Mouse (Mus musculus): ENCODE data around the gene C1ql1. TPM values are rescaled to one million over a fixed set of nuclear protein-coding genes. Genes with fewer than 3 reads are reported as not detected.
"Not testable (repeated sequence)": the region's sequence is repeated elsewhere in the genome, so short reads cannot be mapped to it uniquely, and the experiment has no call there.

C1ql1 gene
- total and polyA plus RNA-seq, 2 experiments from 2014 or later, result 18.9 to 61.0 TPM

DNA sequence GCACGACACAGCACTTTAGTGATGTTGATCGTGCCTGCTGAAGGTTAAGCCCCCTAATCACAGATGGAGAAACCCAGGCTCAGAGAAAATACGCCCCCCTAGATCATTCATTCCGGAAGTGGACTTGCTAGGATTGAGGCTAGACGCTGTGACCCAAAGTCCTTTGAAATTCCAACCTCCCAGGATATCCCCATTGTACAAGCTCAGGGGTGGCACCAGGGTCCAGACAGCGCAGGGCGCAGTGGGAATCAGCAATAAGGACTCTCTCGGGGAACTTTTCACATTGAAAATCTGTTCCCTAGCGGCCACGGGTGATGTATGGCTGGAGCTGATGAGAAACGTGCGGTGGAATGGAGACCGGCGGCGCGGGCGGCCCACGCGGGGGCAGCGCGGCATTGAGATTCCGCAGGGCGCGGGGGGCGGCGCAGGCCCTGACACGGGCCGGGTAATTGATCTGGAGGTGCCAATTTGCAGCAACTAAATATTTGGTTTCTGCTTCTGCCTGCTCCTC, 43.2 kb upstream of the C1ql1 start:
- Histone ChIP-seq H3K9me3 (ENCODE audit: low read length) (no peaks in the 10 kb centered on the region), H3K9ac (replicated peaks; ENCODE audit: low read length) (peak overlapping the region; percentile 40; the same call in 1 of the 2 replicates), H3K4me1 (ENCODE audit: insufficient read depth, low read length) (peaks cover 11% of the 10 kb centered on the region), H3K27me3 (ENCODE audit: insufficient read depth, low read length) (no peaks in the 10 kb centered on the region), H3K4me3 (ENCODE audit: low read length) (peak overlapping the region; percentile 34), H3K4me2 (ENCODE audit: low read depth, low read length) (peak overlapping the region; percentile 71), H3K27ac (no peak overlapping the region), H3K36me3 (ENCODE audit: insufficient read depth, low read length) (peaks cover 6% of the 10 kb centered on the region; the same call in 1 of the 2 replicates)
- DNase-seq (ENCODE audit: low spot score) (peak; percentile 38), ATAC-seq (no peak)
- no peak; the same call in 1 of the 2 replicates for TF ChIP-seq CTCF (IDR thresholded peaks at IDR 0.05; ENCODE audit: low read depth)
- WGBS, result 7% methylated on average over 28 of the region's 28 CpGs

DNA sequence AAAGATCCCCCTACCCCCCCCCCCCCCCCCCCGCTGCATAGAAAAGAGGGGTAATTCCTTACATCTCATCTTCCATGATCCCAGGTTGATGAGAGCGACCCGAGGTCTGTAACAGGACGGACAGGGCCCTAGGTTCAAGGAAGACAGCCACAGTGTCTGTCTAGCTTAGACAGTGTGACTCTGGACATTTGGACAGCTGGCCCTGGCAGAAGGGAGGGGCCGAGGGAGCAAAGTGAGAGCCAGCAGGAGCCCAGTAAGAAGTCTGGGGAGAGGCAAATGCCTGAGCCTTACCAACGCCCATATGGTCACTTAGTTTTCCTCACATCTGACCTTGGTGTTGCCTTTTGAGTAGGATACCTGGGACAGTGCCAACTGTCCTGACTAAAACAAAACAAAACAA, 38.7 kb upstream of the C1ql1 start:
- no peaks in the 10 kb centered on the region for H3K36me3 ChIP-seq (ENCODE audit: insufficient read depth, low read length)
- no peak overlapping the region for H3K27ac ChIP-seq
- DNase-seq (ENCODE audit: low spot score) (no peak), ATAC-seq (no peak)
- no peak overlapping the region for H3K4me2 ChIP-seq (ENCODE audit: low read depth, low read length)
- no peaks in the 10 kb centered on the region for H3K9me3 ChIP-seq (ENCODE audit: low read length)
- H3K4me1 ChIP-seq (ENCODE audit: insufficient read depth, low read length), result no peaks in the 10 kb centered on the region; the same call in 1 of the 2 replicates
- H3K27me3 ChIP-seq (ENCODE audit: insufficient read depth, low read length), result no peaks in the 10 kb centered on the region
- H3K9ac ChIP-seq (replicated peaks; ENCODE audit: low read length), result no peak overlapping the region
- WGBS, result 47% methylated on average over 5 of the region's 6 CpGs
- TF ChIP-seq CTCF (IDR thresholded peaks at IDR 0.05; ENCODE audit: low read depth), result no peak
- H3K4me3 ChIP-seq (ENCODE audit: low read length), result no peak overlapping the region

DNA sequence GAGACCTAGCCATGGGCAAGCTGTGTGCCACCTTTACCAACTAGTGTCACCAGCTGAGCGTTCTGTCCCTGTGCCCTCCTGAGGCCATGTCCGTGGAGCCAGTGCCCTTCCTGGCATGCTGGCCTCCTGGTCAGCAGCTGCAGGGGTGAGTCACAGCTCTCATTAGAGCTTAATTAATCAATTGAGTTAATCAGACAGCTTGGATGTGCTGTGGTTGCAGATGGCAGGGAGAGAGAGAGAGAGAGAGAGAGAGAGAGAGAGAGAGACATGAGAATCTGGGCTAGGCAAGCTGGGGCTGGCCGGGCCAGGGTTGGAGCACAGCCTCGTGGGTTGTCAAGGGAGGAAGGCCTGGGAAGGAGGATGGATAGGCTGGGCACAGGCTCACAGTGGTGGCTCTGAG, 38.1 kb upstream of the C1ql1 start:
- Histone ChIP-seq H3K4me2 (ENCODE audit: low read depth, low read length) (no peak overlapping the region), H3K27ac (no peak overlapping the region), H3K9ac (replicated peaks; ENCODE audit: low read length) (no peak overlapping the region), H3K36me3 (ENCODE audit: insufficient read depth, low read length) (no peaks in the 10 kb centered on the region), H3K4me1 (ENCODE audit: insufficient read depth, low read length) (no peaks in the 10 kb centered on the region; the same call in 1 of the 2 replicates), H3K4me3 (ENCODE audit: low read length) (no peak overlapping the region), H3K9me3 (ENCODE audit: low read length) (no peaks in the 10 kb centered on the region), H3K27me3 (ENCODE audit: insufficient read depth, low read length) (no peaks in the 10 kb centered on the region)
- WGBS, result 28% methylated on average over 4 of the region's 4 CpGs
- ATAC-seq (peak; percentile 50), DNase-seq (ENCODE audit: low spot score) (no peak)
- no peak for TF ChIP-seq CTCF (IDR thresholded peaks at IDR 0.05; ENCODE audit: low read depth)

DNA sequence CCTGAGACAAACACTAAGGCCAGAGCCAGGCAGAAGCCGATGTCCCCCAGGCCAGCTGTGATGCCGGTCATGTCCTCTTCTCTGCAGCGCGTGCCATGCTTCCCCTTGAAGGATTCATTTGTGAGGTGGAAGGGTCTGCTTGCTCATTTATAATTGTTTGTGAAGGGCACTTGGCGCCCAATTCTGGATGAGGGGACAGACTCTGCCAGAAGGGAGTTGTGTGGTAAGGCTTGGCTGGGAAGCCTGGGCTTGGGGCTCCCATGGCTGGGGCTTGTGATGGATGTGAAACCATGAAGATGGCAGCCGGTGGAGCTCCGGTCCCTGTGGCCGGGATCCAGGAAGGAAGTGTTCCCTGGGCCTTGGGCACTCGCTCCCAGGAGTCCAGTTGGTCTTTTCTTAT, 37.6 kb upstream of the C1ql1 start:
- Histone ChIP-seq H3K36me3 (ENCODE audit: insufficient read depth, low read length) (no peaks in the 10 kb centered on the region), H3K4me3 (ENCODE audit: low read length) (no peak overlapping the region), H3K4me1 (ENCODE audit: insufficient read depth, low read length) (no peaks in the 10 kb centered on the region; the same call in 1 of the 2 replicates), H3K9ac (replicated peaks; ENCODE audit: low read length) (no peak overlapping the region), H3K27ac (no peak overlapping the region), H3K27me3 (ENCODE audit: insufficient read depth, low read length) (no peaks in the 10 kb centered on the region), H3K4me2 (ENCODE audit: low read depth, low read length) (no peak overlapping the region), H3K9me3 (ENCODE audit: low read length) (no peaks in the 10 kb centered on the region)
- ATAC-seq, result no peak
- DNase-seq (ENCODE audit: low spot score), result no peak
- 73% methylated on average over 9 of the region's 9 CpGs for WGBS
- no peak for TF ChIP-seq CTCF (IDR thresholded peaks at IDR 0.05; ENCODE audit: low read depth)

DNA sequence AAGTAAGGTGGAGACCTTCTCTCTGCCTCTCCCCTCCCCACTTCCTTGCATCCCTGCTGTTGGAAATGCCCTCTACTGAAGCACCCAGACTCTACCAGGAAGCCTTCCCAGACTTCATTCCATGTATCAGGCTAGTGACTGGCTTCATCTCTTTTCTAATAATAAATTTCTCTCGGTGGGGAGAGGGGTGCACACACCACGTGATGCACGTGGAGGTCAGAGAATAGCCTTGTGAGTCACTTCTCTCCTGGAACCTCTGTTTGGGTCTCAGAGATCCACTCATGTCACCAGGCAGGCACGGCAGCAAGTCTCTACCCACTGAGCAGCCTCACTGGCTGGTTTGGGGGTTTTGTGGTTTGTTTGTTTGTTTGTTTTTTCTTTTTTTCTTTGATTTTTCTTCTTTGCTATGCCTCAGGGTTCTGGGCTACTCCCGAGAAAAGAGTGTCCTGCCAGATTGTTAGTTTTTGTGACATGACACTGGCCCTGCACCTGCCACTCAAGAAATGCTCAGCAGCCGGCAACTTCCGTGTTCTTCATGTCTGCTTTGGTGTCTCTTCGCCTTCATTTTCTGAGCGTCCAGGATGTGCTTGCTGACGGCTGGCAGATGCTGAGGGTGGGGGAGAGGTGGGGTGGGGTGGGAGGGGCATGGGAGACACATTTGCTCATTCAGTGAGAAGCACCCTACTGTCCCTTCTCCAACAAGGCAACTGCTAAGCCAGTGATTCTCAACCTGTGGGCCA, 34.8 kb upstream of the C1ql1 start:
- ATAC-seq, result no peak
- H3K9me3 ChIP-seq (ENCODE audit: low read length), result no peaks in the 10 kb centered on the region
- no peaks in the 10 kb centered on the region; the same call in 1 of the 2 replicates for H3K4me1 ChIP-seq (ENCODE audit: insufficient read depth, low read length)
- H3K27ac ChIP-seq, result no peak overlapping the region
- WGBS, result 53% methylated on average over 10 of the region's 10 CpGs
- no peak overlapping the region for H3K4me2 ChIP-seq (ENCODE audit: low read depth, low read length)
- H3K9ac ChIP-seq (replicated peaks; ENCODE audit: low read length), result no peak overlapping the region
- no peak overlapping the region for H3K4me3 ChIP-seq (ENCODE audit: low read length)
- H3K27me3 ChIP-seq (ENCODE audit: insufficient read depth, low read length), result no peaks in the 10 kb centered on the region
- DNase-seq (ENCODE audit: low spot score), result no peak
- TF ChIP-seq CTCF (IDR thresholded peaks at IDR 0.05; ENCODE audit: low read depth), result no peak
- no peaks in the 10 kb centered on the region for H3K36me3 ChIP-seq (ENCODE audit: insufficient read depth, low read length)

DNA sequence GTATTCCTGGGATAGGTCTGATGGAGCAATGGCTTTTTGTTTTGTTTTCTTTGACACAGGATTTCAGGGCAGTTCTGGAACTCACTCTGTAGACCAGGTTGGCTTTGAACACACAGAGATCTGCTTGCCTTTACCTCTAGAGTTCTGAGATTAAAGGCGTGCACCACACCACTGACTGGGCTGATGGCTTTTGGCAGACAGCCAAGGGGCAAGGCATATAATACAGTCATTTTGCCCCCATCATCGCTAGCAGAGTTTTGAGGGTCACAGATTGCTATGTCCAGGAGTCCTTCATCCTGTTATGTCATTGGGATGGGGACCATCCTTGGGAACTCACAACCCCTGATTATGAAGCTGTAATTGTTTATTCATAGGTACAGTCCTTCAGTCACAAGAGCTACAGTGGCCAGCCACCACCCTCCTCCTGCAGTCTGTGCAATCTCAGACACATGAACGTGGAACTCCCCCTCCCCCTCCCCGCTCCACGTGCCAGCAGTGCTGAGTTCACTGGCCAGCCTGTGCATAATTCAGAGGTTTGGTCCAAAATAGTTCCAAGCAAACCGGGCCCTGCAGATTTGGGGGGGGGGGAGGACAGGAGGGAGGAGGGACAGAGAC, 31.7 kb upstream of the C1ql1 start:
- no peak overlapping the region for H3K4me2 ChIP-seq (ENCODE audit: low read depth, low read length)
- no peak overlapping the region for H3K4me3 ChIP-seq (ENCODE audit: low read length)
- no peak overlapping the region for H3K27ac ChIP-seq
- ATAC-seq (no peak), DNase-seq (ENCODE audit: low spot score) (no peak)
- no peak overlapping the region for H3K9ac ChIP-seq (replicated peaks; ENCODE audit: low read length)
- H3K27me3 ChIP-seq (ENCODE audit: insufficient read depth, low read length), result no peaks in the 10 kb centered on the region
- no peaks in the 10 kb centered on the region for H3K36me3 ChIP-seq (ENCODE audit: insufficient read depth, low read length)
- H3K4me1 ChIP-seq (ENCODE audit: insufficient read depth, low read length), result no peaks in the 10 kb centered on the region
- TF ChIP-seq CTCF (IDR thresholded peaks at IDR 0.05; ENCODE audit: low read depth), result no peak
- no peaks in the 10 kb centered on the region for H3K9me3 ChIP-seq (ENCODE audit: low read length)
- WGBS, result 42% methylated on average over 6 of the region's 6 CpGs

DNA sequence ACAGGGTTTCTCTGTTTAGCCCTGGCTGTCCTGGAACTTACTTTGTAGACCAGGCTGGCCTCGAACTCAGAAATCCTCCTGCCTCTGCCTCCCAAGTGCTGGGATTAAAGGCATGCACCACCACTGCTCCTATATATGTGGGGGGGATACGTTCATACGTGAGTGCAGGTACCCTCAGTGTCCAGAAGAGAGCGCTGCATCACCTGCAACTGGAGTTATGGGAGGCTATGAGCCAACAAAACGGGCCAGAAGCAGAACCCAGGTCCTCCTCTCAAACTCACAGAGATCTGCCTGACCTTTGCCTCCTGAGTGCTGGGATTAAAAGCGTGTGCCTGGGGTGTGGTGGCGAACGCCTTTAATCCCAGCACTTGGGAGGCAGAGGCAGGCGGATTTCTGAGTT, 29.5 kb upstream of the C1ql1 start:
- DNase-seq (ENCODE audit: low spot score); H3K9me3 ChIP-seq (ENCODE audit: low read length); H3K36me3 ChIP-seq (ENCODE audit: insufficient read depth, low read length); H3K4me1 ChIP-seq (ENCODE audit: insufficient read depth, low read length); H3K27ac ChIP-seq; H3K27me3 ChIP-seq (ENCODE audit: insufficient read depth, low read length); H3K4me2 ChIP-seq (ENCODE audit: low read depth, low read length); ATAC-seq; H3K4me3 ChIP-seq (ENCODE audit: low read length); H3K9ac ChIP-seq (replicated peaks; ENCODE audit: low read length): not testable (repeated sequence)
- WGBS, result 87% methylated on average over 9 of the region's 9 CpGs
